Mouse (Mus musculus) bone marrow macrophage, adult 2 months (primary cell): ENCODE measurements around the gene Myh7b. TPM values are rescaled to one million over a fixed set of nuclear protein-coding genes. Genes with fewer than 3 reads are reported as not detected.

Experiments
- H3K27ac ChIP-seq: 2 replicates; pipeline ENCODE4 v1.5.1; 2012; ENCODE audit warnings: low read depth, low read length; ENCODE audit not compliant: insufficient read depth
- H3K4me1 ChIP-seq: 2 replicates; pipeline ENCODE4 v1.6.1; 2012; ENCODE audit warnings: low read length; ENCODE audit not compliant: control insufficient read depth, insufficient read depth
- H3K4me3 ChIP-seq: 2 replicates; pipeline ENCODE4 v1.5.1; 2012; ENCODE audit warnings: mild to moderate bottlenecking, low read length, moderate library complexity; ENCODE audit not compliant: insufficient read depth
- CTCF ChIP-seq: IDR thresholded peaks from 2 replicates; pipeline ENCODE4 v1.5.1; 2012; ENCODE audit warnings: low read depth, mild to moderate bottlenecking, low read length, moderate library complexity
- POLR2A ChIP-seq: IDR thresholded peaks from 2 replicates; pipeline ENCODE4 v1.6.1; 2012; ENCODE audit warnings: mild to moderate bottlenecking, low read depth, low read length, borderline replicate concordance
- polyA plus RNA-seq: library from polyadenylated mRNA; stranded (reverse); fragments of >200 nt; gene quantifications from 2 replicates; pipeline ENCODE4 v1.2.4, GENCODE M21; 2012; ENCODE audit not compliant: missing spikeins, insufficient read depth, insufficient read length

The Myh7b gene
- polyA plus RNA-seq, 1 experiment = not detected

GRCm38 (mm10) chr2:155679586-155680110, 68.6 kb downstream of the Myh7b start:
- no peak overlapping the region for H3K4me3 ChIP-seq
- TF ChIP-seq CTCF (no peak), POLR2A (no peak)
- no peak overlapping the region for H3K27ac ChIP-seq
- H3K4me1 ChIP-seq = peaks cover 31% of the 10 kb centered on the region

GRCm38 (mm10) chr2:155680591-155680990, 69.6 kb downstream of the Myh7b start:
- H3K4me1 ChIP-seq = peaks cover 31% of the 10 kb centered on the region
- H3K27ac ChIP-seq = no peak overlapping the region
- no peak overlapping the region for H3K4me3 ChIP-seq
- no peak for TF ChIP-seq POLR2A
- no peak for TF ChIP-seq CTCF

DNA sequence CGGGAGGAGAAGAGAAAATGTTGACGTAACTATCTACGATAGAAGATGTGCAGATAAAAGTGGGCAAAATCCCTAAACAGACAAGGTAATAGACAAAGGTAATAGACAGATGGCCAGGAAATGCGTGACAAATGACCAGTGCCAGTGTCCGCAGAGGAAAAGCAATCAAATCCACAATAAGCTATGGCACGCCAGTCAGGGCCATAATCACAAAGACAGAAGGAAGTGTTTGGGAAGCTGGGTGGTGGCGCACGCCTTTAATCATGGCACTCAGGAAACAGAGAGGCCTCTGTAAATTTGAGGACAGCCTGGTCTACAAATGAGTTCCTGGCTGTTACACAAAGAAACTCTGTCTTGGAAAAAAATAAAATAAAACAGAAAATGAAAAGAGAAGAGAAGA, 70.2 kb downstream of the Myh7b start:
- TF ChIP-seq POLR2A = no peak
- TF ChIP-seq CTCF = no peak
- Histone ChIP-seq H3K27ac (no peak overlapping the region), H3K4me3 (no peak overlapping the region), H3K4me1 (peaks cover 28% of the 10 kb centered on the region)

- H3K4me1 ChIP-seq = peaks cover 28% of the 10 kb centered on the region
- H3K27ac ChIP-seq = no peak overlapping the region
- no peak overlapping the region for H3K4me3 ChIP-seq
- TF ChIP-seq CTCF (no peak), POLR2A (no peak)
Measured at GRCm38 (mm10) chr2:155681874-155682273, 70.9 kb downstream of the Myh7b start.

GRCm38 (mm10) chr2:155683137-155683536, 72.1 kb downstream of the Myh7b start:
- no peak overlapping the region for H3K27ac ChIP-seq
- H3K4me1 ChIP-seq = peaks cover 26% of the 10 kb centered on the region
- TF ChIP-seq POLR2A (no peak), CTCF (no peak)
- H3K4me3 ChIP-seq = no peak overlapping the region

GRCm38 (mm10) chr2:155683821-155684220, 72.8 kb downstream of the Myh7b start:
- Histone ChIP-seq H3K4me1 (peaks cover 26% of the 10 kb centered on the region), H3K27ac (no peak overlapping the region), H3K4me3 (no peak overlapping the region)
- TF ChIP-seq POLR2A (no peak), CTCF (no peak)

Other genes with a start within 250 kb of the Myh7b start
- 60.0 and 63.1 TPM in 2 replicates for gene Trp53inp2, start 230.2 kb upstream of the Myh7b start, polyA plus RNA-seq
- 38.7 and 39.1 TPM in 2 replicates for gene Ncoa6, start 137.3 kb upstream of the Myh7b start, polyA plus RNA-seq
- 8.9 and 9.7 TPM in 2 replicates for gene Acss2, start 93.3 kb upstream of the Myh7b start, polyA plus RNA-seq
- not detected in 2 replicates for gene Ggt7, start 93.0 kb upstream of the Myh7b start, polyA plus RNA-seq
- gene Gss, start 18.4 kb upstream of the Myh7b start, polyA plus RNA-seq = 10.5 and 12.9 TPM in 2 replicates
- gene Trpc4ap, start 81.2 kb downstream of the Myh7b start, polyA plus RNA-seq = 93.1 and 108 TPM in 2 replicates
- gene Edem2, start 118.3 kb downstream of the Myh7b start, polyA plus RNA-seq = 44.3 and 46.4 TPM in 2 replicates
- gene Gm17581, start 124.7 kb downstream of the Myh7b start, polyA plus RNA-seq = not detected in 2 replicates
- 3.7 and 3.9 TPM in 2 replicates for gene Procr, start 139.9 kb downstream of the Myh7b start, polyA plus RNA-seq
- gene Mmp24, start 164.1 kb downstream of the Myh7b start, polyA plus RNA-seq = not detected in 2 replicates
- gene BC029722, start 208.2 kb downstream of the Myh7b start, polyA plus RNA-seq = 44.7 and 46.1 TPM in 2 replicates
- gene Eif6, start 215.7 kb downstream of the Myh7b start, polyA plus RNA-seq = 89.5 and 91.7 TPM in 2 replicates
- gene Fam83c, start 223.6 kb downstream of the Myh7b start, polyA plus RNA-seq = not detected in 2 replicates